Mouse (Mus musculus) limb, embryonic 11.5 days (tissue): ENCODE measurements around the gene Tpx2. TPM values are rescaled to one million over a fixed set of nuclear protein-coding genes. Genes with fewer than 3 reads are reported as not detected.

Experiments used
- ATAC-seq: fragments of 200-750 bp; cut with Nextera tagmentation; 2 replicates; pipeline ENCODE4 v1.8.0; 2017; ENCODE audit warnings: low read depth; ENCODE audit not compliant: insufficient number of reproducible peaks, low FRiP score, low TSS enrichment
- DNase-seq: peaks from one replicate; pipeline ENCODE4 v3.0.0-alpha.2; 2015; ENCODE audit warnings: low spot score
- H3K27ac ChIP-seq: fragments of 300-500 bp; sonication (generic); replicated peaks from 2 replicates; pipeline ENCODE4 v1.5.1; 2014; ENCODE audit warnings: low read depth, mild to moderate bottlenecking, low read length
- H3K27me3 ChIP-seq: fragments of 300-500 bp; sonication (generic); 2 replicates; pipeline ENCODE4 v1.6.1; 2014; ENCODE audit warnings: mild to moderate bottlenecking, low read length, mixed read lengths; ENCODE audit not compliant: control insufficient read depth, insufficient read depth
- H3K36me3 ChIP-seq: fragments of 300-500 bp; sonication (generic); 2 replicates; pipeline ENCODE4 v1.6.1; 2014; ENCODE audit warnings: mild to moderate bottlenecking, low read length, moderate library complexity, mixed read lengths; ENCODE audit not compliant: control insufficient read depth, insufficient read depth
- H3K4me1 ChIP-seq: fragments of 300-500 bp; sonication (generic); 2 replicates; pipeline ENCODE4 v1.6.1; 2014; ENCODE audit warnings: low read length, mixed read lengths; ENCODE audit not compliant: control insufficient read depth, insufficient read depth
- H3K4me2 ChIP-seq: fragments of 300-500 bp; sonication (generic); 2 replicates; pipeline ENCODE4 v1.6.1; 2014; ENCODE audit warnings: low read depth, mild to moderate bottlenecking, moderate library complexity; ENCODE audit not compliant: severe bottlenecking
- H3K4me3 ChIP-seq: fragments of 300-500 bp; sonication (generic); 2 replicates; pipeline ENCODE4 v1.5.1; 2014; ENCODE audit warnings: low read depth, low read length
- H3K9ac ChIP-seq: fragments of 300-500 bp; sonication (generic); 2 replicates; pipeline ENCODE4 v1.6.1; 2014; ENCODE audit warnings: mild to moderate bottlenecking, low read length
- H3K9me3 ChIP-seq: fragments of 300-500 bp; sonication (generic); 2 replicates; pipeline ENCODE4 v1.6.1; 2016; ENCODE audit warnings: low read length; ENCODE audit not compliant: control insufficient read depth
- WGBS: fragments of 180-500 bp; shearing (Covaris S2); extraction: QIAGEN DNeasy Blood & Tissue Kit; methylation state at CpG from one replicate; pipeline ENCODE4 v1.1.7; 2014; 5-methylcytosine and 5-hydroxymethylcytosine counted together
- polyA plus RNA-seq: library from polyadenylated mRNA; unstranded; fragments of >200 nt; fragmentation: Nextera tagmentation; extraction: Ambion mirVana; gene quantifications from 2 replicates; pipeline ENCODE4 v1.2.1, GENCODE M21; 2014

Gene Tpx2
- polyA plus RNA-seq, 1 experiment from 2014 or later, result 172 TPM

DNA sequence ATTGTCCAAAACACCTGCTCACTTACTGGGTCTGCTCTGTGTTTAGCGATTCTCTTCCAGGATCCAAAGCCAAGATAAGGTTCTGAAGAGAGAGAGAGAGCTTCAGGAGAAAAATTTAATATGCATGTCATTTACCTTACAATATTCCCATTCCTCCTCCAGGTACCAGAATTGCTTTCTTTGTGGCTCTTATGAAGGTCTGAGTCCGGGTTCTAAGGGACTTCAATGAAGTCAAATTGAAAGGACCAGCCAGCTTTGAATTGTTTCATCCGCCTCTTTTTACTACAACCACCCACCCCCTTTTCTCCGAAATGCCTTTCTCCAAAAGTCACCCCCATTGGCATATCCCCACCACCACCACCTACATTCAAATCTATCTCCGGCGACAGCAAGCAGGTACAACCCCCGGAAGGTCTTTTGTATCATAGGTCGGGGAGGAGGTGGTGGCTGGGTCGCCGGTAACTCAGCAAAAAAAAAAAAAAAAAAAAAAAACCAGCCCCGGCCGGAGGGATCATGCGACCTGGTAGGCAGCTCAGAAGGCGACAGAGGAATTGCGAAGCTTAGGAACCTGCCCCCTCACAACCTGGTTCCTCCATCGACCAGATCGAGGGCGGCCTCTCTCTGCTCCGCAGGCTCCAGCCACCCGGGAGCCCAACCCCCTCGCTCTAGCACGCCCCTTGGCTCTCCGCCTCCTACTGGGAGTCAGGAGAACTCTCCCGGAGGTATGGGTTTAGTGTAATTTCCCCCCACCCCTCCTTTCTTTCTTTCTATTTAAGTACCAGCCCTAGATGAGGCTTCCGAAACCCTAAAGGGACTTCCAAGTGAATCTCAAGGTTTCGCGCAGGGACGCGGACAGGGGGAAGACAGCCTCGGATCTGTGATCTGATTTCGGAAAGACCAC lies 17.5 kb upstream of the Tpx2 start:
- 3% methylated on average over 31 of the region's 31 CpGs for WGBS
- peak overlapping the region; percentile 62 for H3K4me3 ChIP-seq
- H3K27ac ChIP-seq, result peak overlapping the region; percentile 90
- H3K9me3 ChIP-seq, result no peaks in the 10 kb centered on the region
- H3K27me3 ChIP-seq, result no peaks in the 10 kb centered on the region
- H3K4me2 ChIP-seq, result peak overlapping the region; percentile 64
- peaks cover 24% of the 10 kb centered on the region for H3K4me1 ChIP-seq
- H3K36me3 ChIP-seq, result no peaks in the 10 kb centered on the region; the same call in 1 of the 2 replicates
- ATAC-seq, result peak; percentile 73
- peak; percentile 88 for DNase-seq
- peak overlapping the region; percentile 85 for H3K9ac ChIP-seq

DNA sequence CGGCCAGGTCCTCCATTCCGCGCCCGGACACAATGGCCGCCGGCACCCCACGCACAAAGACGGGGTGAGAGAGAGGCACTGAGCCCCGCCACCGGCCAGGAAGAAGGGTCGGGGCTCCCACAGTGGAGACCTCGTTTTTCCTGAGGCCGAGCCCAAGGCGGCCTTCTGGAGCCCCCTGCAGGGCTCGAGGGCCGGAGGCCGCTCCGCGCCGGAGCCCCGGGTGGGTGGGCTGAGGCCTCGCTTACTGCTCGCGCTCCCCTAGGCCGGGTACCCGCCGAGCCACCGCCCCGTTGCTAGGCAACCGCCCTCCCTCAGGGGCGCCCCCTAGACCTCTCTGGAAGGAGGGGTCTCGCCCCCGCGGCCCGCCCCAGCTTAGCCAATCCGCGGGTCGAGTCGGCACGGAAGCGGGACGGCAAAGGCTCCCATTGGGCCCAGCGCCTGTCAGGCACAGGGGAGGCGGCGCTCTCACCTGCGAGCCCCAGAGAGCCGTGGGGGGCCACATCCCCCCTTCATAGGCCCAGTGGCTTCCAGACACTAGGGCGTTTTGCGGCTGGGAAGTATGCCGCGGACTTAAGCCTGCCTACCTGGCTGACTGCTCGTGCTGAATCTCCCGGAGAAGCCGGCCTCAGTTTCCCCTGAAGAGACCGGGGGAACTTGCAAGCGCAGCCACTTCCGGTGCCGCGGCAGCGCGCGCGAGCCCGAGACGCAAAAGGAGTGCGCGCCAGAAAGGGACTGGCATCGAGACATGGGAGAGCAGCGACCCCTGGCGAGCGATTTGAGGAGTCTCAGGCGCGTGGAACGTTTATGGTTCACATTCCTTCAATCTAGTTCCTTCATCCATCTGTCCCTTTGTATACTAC lies 16.5 kb upstream of the Tpx2 start, which contains the start of gene Bcl2l1:
TSS of gene Bcl2l1 (minus strand) at position 710 of the 860 bp plus-strand sequence.
- Histone ChIP-seq H3K9ac (peak within 1 kb of the TSS; percentile 85), H3K36me3 (no peaks in the 10 kb centered on the region; the same call in 1 of the 2 replicates), H3K4me2 (peak within 1 kb of the TSS; percentile 64), H3K4me3 (peak within 1 kb of the TSS; percentile 62), H3K4me1 (peaks cover 24% of the 10 kb centered on the region), H3K27me3 (no peaks in the 10 kb centered on the region), H3K27ac (peak within 1 kb of the TSS; percentile 90), H3K9me3 (no peaks in the 10 kb centered on the region)
- DNase-seq (peak; percentile 100), ATAC-seq (peak; percentile 97)
- WGBS, result under 1% methylated on average over 74 of the region's 74 CpGs

DNA sequence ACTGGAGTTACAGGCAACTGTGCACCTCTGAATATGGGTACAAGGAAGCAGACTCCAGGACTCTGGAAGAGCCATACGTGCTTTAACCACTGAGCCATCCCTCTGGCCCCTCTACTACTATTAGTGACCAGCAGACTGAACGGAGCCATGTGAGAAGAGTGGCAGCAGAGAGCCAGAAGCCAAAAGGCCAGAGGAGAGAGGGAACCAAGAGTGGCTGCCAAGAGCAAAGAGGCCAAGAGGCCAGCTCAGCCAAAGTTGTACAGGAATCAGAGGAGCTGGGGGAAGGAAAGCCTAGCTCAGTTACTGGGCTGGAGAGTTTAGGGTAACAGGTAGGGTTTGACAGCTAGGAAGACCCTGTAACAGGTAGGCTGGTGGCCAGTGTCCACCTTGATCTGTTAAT lies 8.5 kb upstream of the Tpx2 start:
- Histone ChIP-seq H3K36me3 (no peaks in the 10 kb centered on the region), H3K4me3 (no peak overlapping the region), H3K27me3 (no peaks in the 10 kb centered on the region), H3K9ac (no peak overlapping the region), H3K9me3 (no peaks in the 10 kb centered on the region), H3K4me1 (no peaks in the 10 kb centered on the region), H3K4me2 (no peak overlapping the region), H3K27ac (no peak overlapping the region)
- ATAC-seq (no peak), DNase-seq (no peak)
- 81% methylated on average over 2 of the region's 2 CpGs for WGBS

DNA sequence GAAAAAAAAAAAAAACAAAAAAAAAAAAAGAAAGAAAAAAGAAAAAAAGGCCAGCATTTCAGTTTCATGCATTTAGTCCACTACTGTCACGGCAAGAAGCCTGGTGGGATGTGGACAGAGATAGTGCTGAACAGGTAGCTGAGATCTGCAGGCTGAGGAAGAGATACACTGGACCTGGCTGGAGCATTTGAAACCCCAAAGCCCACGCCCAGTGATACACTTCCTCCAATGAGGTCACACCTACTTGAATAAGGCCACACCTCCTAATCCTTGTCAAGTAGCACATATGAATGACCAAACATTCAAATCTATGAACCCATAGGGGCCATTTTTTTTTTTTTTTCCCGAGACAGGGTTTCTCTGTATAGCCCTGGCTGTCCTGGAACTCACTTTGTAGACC lies 5.0 kb upstream of the Tpx2 start:
- Histone ChIP-seq H3K27me3 (no peaks in the 10 kb centered on the region), H3K36me3 (no peaks in the 10 kb centered on the region), H3K27ac (no peak overlapping the region), H3K9me3 (no peaks in the 10 kb centered on the region), H3K4me3 (no peak overlapping the region), H3K4me2 (no peak overlapping the region), H3K9ac (no peak overlapping the region), H3K4me1 (no peaks in the 10 kb centered on the region)
- 73% methylated on average over 3 of the region's 3 CpGs for WGBS
- DNase-seq, result no peak
- ATAC-seq, result no peak

DNA sequence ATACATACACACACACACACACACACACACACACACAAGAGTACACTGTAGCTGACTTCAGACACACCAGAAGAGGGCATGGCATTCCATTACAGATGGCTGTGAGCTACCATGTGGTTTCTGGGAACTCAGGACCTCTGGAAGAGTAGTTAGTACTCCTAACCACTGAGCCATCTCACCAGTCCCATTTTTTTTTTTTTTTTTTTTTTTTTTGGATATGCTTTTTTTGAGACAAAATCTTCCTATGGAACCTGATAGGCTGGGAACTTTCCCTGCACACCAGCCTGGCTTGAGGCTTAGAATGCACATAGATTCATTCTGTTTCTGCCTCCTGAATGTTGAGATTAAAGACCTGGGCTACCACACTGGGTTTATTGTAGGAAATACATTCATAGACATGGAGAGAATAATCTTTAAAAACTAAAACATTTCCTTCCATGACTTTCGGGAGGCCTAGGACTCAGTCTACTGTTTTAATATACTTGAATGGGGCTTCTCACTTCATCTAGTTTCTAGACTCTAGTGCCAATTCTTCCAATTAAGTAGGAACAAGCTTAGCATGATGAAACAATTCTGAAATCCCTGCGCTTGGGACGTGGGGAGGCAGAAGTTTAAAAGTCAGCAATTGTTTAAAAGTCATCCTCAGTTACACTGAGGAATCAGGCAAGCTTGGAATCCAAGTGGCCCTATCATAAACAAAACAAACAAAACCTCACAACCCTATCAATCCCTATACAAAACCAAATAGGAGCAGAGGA lies 528 bp upstream of the Tpx2 start:
- ATAC-seq (no peak), DNase-seq (no peak)
- WGBS, result 16% methylated on average over 3 of the region's 3 CpGs
- no peaks in the 10 kb centered on the region for H3K27me3 ChIP-seq
- H3K9me3 ChIP-seq, result no peaks in the 10 kb centered on the region
- H3K4me1 ChIP-seq, result peaks cover 10% of the 10 kb centered on the region
- no peaks in the 10 kb centered on the region for H3K36me3 ChIP-seq
- H3K27ac ChIP-seq, result no peak overlapping the region
- H3K9ac ChIP-seq, result no peak overlapping the region
- no peak overlapping the region for H3K4me3 ChIP-seq
- peak overlapping the region; percentile 16; the same call in 1 of the 2 replicates for H3K4me2 ChIP-seq

DNA sequence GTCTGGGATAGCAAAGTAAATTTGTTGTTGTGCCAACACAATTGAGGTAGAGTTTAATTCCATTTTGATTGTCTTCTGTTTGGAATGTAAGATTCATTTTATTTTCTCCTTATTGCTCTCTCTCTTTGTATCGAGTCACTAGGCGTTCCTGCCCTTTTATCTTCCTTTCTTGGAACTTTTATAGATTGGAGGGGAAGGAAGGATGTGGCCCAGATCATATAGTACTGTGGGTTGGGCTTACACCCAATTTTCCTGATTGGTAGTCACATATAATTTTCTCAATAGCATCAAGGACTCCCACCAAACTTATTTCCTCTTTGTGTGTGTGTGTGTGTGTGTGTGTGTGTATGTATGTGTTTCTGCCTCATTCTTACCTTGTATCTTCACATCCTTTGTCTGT lies 702 bp downstream of the Tpx2 start:
- Histone ChIP-seq H3K4me1 (peaks cover 10% of the 10 kb centered on the region), H3K9me3 (no peaks in the 10 kb centered on the region), H3K27me3 (no peaks in the 10 kb centered on the region), H3K9ac (peak overlapping the region; percentile 84), H3K36me3 (peaks cover 3% of the 10 kb centered on the region; the same call in 1 of the 2 replicates), H3K27ac (peak overlapping the region; percentile 86), H3K4me3 (peak overlapping the region; percentile 92), H3K4me2 (peak overlapping the region; percentile 57)
- DNase-seq (no peak), ATAC-seq (no peak)
- WGBS, result 10% methylated on average over 2 of the region's 2 CpGs

DNA sequence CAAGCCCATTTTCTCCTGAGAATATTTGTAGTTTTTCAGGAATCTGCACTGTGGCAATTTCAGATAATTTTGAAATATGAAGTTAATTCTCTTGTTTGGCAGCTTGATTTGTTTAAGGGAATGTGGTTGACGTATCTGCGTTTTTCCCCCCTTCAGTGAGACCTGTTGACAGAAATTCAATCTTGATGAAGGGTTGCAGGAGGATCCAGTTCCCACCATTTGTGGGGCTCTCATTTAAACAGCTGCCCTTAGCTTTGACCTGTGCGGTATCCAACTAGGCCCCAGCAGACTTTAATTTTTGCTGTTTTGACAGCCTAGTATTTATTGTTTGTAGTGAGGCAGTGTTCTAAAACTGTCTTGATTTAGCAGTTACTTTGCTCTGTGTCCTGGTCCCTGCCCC lies 11.7 kb downstream of the Tpx2 start:
- Histone ChIP-seq H3K4me2 (no peak overlapping the region), H3K9ac (no peak overlapping the region), H3K27ac (no peak overlapping the region), H3K36me3 (peaks cover 8% of the 10 kb centered on the region; the same call in 1 of the 2 replicates), H3K27me3 (no peaks in the 10 kb centered on the region), H3K9me3 (no peaks in the 10 kb centered on the region), H3K4me3 (no peak overlapping the region), H3K4me1 (no peaks in the 10 kb centered on the region)
- DNase-seq, result no peak
- 78% methylated on average over 3 of the region's 3 CpGs for WGBS
- ATAC-seq, result no peak

DNA sequence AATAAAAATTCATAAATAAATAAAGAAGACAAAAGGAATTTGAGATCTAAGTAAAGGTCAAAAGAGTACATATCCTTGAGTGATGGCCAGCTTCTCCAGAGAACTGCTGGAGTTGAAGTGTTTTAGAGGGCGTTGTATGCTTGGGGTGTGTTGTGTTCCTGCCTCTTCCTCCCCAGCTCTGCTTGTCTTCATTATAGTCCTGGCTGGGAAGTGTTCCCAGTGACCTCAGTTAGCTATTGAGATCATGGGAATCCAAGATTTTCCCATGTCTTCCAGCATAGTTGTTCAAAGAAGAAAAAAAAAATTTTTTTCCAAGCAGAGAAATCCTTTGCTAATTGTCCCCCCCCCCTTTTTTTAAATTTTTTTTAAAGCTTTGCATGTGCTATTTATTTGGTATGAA lies 14.1 kb downstream of the Tpx2 start:
- Histone ChIP-seq H3K9me3 (no peaks in the 10 kb centered on the region), H3K4me2 (no peak overlapping the region), H3K9ac (no peak overlapping the region), H3K4me1 (no peaks in the 10 kb centered on the region), H3K36me3 (peaks cover 8% of the 10 kb centered on the region; the same call in 1 of the 2 replicates), H3K27ac (no peak overlapping the region), H3K27me3 (no peaks in the 10 kb centered on the region), H3K4me3 (no peak overlapping the region)
- ATAC-seq, result no peak
- WGBS, result 93% methylated on average over 1 of the region's 1 CpGs
- DNase-seq, result no peak
